Mouse (Mus musculus): Measurements from ENCODE around the gene 1810024B03Rik.

DNA sequence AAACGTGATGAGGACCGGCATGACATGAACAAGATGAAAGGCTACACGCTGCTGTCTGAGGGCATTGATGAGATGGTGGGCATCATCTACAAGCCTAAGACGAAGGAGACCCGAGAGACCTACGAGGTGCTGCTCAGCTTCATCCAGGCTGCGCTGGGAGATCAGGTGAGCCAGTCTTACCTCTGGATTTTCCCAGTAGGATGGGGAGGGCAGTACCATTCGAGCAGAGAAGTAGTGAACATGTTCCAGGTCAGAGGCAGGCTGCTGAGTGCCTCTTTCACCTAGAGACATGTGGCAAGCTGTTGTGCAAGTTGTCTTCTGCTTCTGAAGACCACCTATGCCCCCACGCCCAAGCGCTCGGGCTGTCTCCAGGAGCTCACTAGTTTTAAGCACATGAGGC lies 2.6 kb upstream of the 1810024B03Rik start:
- TF ChIP-seq POLR2A (IDR thresholded peaks at IDR 0.05; ENCODE audit: low read depth, low read length) (no peak), CTCF (conservative IDR thresholded peaks at IDR 0.05; ENCODE audit: insufficient read depth, insufficient read length, low read depth, low read length) (no peak)

All from kidney, adult 2 months (tissue).